Mouse (Mus musculus) heart, embryonic 11.5 days (tissue): Measurements from ENCODE around the gene Aldh8a1. TPM values are rescaled to one million over a fixed set of nuclear protein-coding genes. Genes with fewer than 3 reads are reported as not detected.

Source experiments
- ATAC-seq: fragments of 200-750 bp; cut with Nextera tagmentation; replicated peaks from 2 replicates; pipeline ENCODE4 v1.8.0; 2017; ENCODE audit warnings: moderate library complexity; ENCODE audit not compliant: insufficient number of reproducible peaks, low FRiP score, low TSS enrichment
- H3K27ac ChIP-seq: fragments of 300-500 bp; sonication (generic); 2 replicates; pipeline ENCODE4 v1.5.1; 2014; ENCODE audit warnings: mild to moderate bottlenecking, low read depth, low read length
- H3K27me3 ChIP-seq: fragments of 300-500 bp; sonication (generic); 2 replicates; pipeline ENCODE4 v1.6.1; 2014; ENCODE audit warnings: mild to moderate bottlenecking, low read length, mixed read lengths; ENCODE audit not compliant: control insufficient read depth, insufficient read depth
- H3K36me3 ChIP-seq: fragments of 300-500 bp; sonication (generic); 2 replicates; pipeline ENCODE4 v1.6.1; 2014; ENCODE audit warnings: mild to moderate bottlenecking, low read length, moderate library complexity, mixed read lengths; ENCODE audit not compliant: control insufficient read depth, insufficient read depth
- H3K4me1 ChIP-seq: fragments of 300-500 bp; sonication (generic); 2 replicates; pipeline ENCODE4 v1.6.1; 2014; ENCODE audit warnings: low read length; ENCODE audit not compliant: control insufficient read depth, insufficient read depth
- H3K4me2 ChIP-seq: fragments of 300-500 bp; sonication (generic); 2 replicates; pipeline ENCODE4 v1.6.1; 2014; ENCODE audit warnings: mild to moderate bottlenecking, moderate library complexity
- H3K4me3 ChIP-seq: fragments of 300-500 bp; sonication (generic); 2 replicates; pipeline ENCODE4 v1.5.1; 2014; ENCODE audit warnings: low read depth, low read length
- H3K9ac ChIP-seq: fragments of 300-500 bp; sonication (generic); 2 replicates; pipeline ENCODE4 v1.6.1; 2014; ENCODE audit warnings: mild to moderate bottlenecking, low read depth, low read length, moderate library complexity
- H3K9me3 ChIP-seq: fragments of 300-500 bp; sonication (generic); replicated peaks from 2 replicates; pipeline ENCODE4 v1.6.1; 2016; ENCODE audit warnings: low read length; ENCODE audit not compliant: control insufficient read depth
- WGBS: fragments of 180-500 bp; shearing (Covaris S2); extraction: QIAGEN DNeasy Blood & Tissue Kit; methylation state at CpG from one replicate; pipeline ENCODE4 v1.1.7; 2014; ENCODE audit not compliant: insufficient replicate concordance; 5-methylcytosine and 5-hydroxymethylcytosine counted together
- polyA plus RNA-seq: library from polyadenylated mRNA; unstranded; fragments of >200 nt; fragmentation: Nextera tagmentation; extraction: Ambion mirVana; gene quantifications from 2 replicates; pipeline ENCODE4 v1.2.1, GENCODE M21; 2014

Gene Aldh8a1
- polyA plus RNA-seq, 1 experiment from 2014 or later: 0.37 TPM

DNA sequence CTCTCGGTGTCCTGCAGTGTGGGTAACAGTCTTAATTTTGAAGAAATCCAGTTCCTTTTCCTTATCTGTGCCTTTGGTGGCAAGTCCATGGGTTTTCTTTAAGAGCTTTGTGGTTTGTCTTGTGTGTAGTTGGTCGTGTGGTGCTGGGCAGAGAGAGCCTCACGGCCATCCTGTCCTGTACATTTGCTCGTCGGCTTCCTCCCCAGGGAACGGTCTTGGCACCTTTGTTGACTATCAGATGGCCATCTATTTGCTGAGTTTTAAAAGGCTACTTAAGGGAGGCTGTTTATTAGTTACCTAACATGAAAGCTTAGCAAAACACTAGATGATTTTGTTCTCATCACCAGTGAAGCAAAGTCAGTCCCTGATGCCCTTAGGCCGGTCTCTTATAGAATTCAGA lies 15.2 kb upstream of the Aldh8a1 start:
- Histone ChIP-seq H3K4me1 (no peaks in the 10 kb centered on the region; the same call in 1 of the 2 replicates), H3K4me2 (no peak overlapping the region), H3K4me3 (no peak overlapping the region), H3K27me3 (no peaks in the 10 kb centered on the region), H3K36me3 (peaks cover 10% of the 10 kb centered on the region; the same call in 1 of the 2 replicates), H3K9ac (no peak overlapping the region), H3K27ac (no peak overlapping the region), H3K9me3 (no peaks in the 10 kb centered on the region)
- no peak for ATAC-seq
- 74% methylated on average over 7 of the region's 7 CpGs for whole genome bisulfite sequencing

- Histone ChIP-seq H3K27me3 (no peaks in the 10 kb centered on the region), H3K9me3 (no peaks in the 10 kb centered on the region), H3K27ac (no peak overlapping the region), H3K36me3 (peaks cover 10% of the 10 kb centered on the region; the same call in 1 of the 2 replicates), H3K9ac (no peak overlapping the region), H3K4me3 (no peak overlapping the region), H3K4me1 (no peaks in the 10 kb centered on the region; the same call in 1 of the 2 replicates), H3K4me2 (no peak overlapping the region)
- ATAC-seq: no peak
- WGBS: 73% methylated on average over 4 of the region's 4 CpGs
Observed at GRCm38 (mm10) chr10:21363297-21363696, 13.8 kb upstream of the Aldh8a1 start.

DNA sequence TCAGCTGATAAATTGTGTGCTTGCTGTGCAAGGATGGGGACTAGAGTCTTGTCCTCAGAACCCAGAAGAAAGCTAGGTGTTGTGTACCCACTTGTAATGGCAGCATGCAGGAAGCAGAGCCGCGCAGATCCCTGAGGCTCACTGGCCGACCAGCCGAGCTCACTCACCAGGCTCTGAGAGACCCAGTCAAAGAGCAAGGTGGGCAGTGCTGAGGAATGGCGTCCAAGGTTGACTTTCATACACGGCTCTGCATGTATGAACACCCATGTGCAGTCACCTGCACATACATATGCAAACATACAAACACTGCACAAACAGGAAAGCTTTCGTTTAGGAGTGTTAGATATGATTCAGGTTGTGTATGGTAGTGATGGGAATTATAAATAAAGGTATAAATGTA lies 12.1 kb upstream of the Aldh8a1 start:
- Histone ChIP-seq H3K36me3 (peaks cover 8% of the 10 kb centered on the region; the same call in 1 of the 2 replicates), H3K27me3 (no peaks in the 10 kb centered on the region), H3K9ac (no peak overlapping the region), H3K4me2 (no peak overlapping the region), H3K9me3 (no peaks in the 10 kb centered on the region), H3K4me3 (no peak overlapping the region), H3K27ac (no peak overlapping the region), H3K4me1 (no peaks in the 10 kb centered on the region; the same call in 1 of the 2 replicates)
- WGBS: 92% methylated on average over 7 of the region's 7 CpGs
- ATAC-seq: no peak

- no peak overlapping the region for H3K4me3 ChIP-seq
Observed at GRCm38 (mm10) chr10:21365897-21366296, 11.2 kb upstream of the Aldh8a1 start.

GRCm38 (mm10) chr10:21366471-21366870 lies 10.6 kb upstream of the Aldh8a1 start:
- no peak for ATAC-seq
- Histone ChIP-seq H3K9ac (no peak overlapping the region), H3K4me3 (no peak overlapping the region), H3K4me2 (no peak overlapping the region), H3K27ac (no peak overlapping the region), H3K4me1 (no peaks in the 10 kb centered on the region; the same call in 1 of the 2 replicates), H3K9me3 (no peaks in the 10 kb centered on the region), H3K36me3 (peaks cover 9% of the 10 kb centered on the region; the same call in 1 of the 2 replicates), H3K27me3 (no peaks in the 10 kb centered on the region)
- 53% methylated on average over 3 of the region's 3 CpGs for WGBS

More at GRCm38 (mm10) chr10:21365897-21366296, 11.2 kb upstream of the Aldh8a1 start:
- H3K4me1 ChIP-seq: no peaks in the 10 kb centered on the region; the same call in 1 of the 2 replicates
- no peak overlapping the region for H3K9ac ChIP-seq
- 70% methylated on average over 4 of the region's 4 CpGs for WGBS
- no peaks in the 10 kb centered on the region for H3K9me3 ChIP-seq
- H3K4me2 ChIP-seq: no peak overlapping the region
- no peak for ATAC-seq
- no peaks in the 10 kb centered on the region for H3K27me3 ChIP-seq
- peaks cover 9% of the 10 kb centered on the region; the same call in 1 of the 2 replicates for H3K36me3 ChIP-seq
- H3K27ac ChIP-seq: no peak overlapping the region

- Histone ChIP-seq H3K4me3 (no peak overlapping the region), H3K36me3 (peaks cover 9% of the 10 kb centered on the region; the same call in 1 of the 2 replicates), H3K9ac (no peak overlapping the region), H3K9me3 (no peaks in the 10 kb centered on the region), H3K27me3 (no peaks in the 10 kb centered on the region), H3K27ac (no peak overlapping the region), H3K4me1 (no peaks in the 10 kb centered on the region; the same call in 1 of the 2 replicates), H3K4me2 (no peak overlapping the region)
- WGBS: 92% methylated on average over 9 of the region's 9 CpGs
- ATAC-seq: no peak
Observed at GRCm38 (mm10) chr10:21367481-21367880, 9.6 kb upstream of the Aldh8a1 start.

- Histone ChIP-seq H3K9ac (no peak overlapping the region), H3K27me3 (no peaks in the 10 kb centered on the region), H3K36me3 (peaks cover 5% of the 10 kb centered on the region; the same call in 1 of the 2 replicates), H3K9me3 (no peaks in the 10 kb centered on the region), H3K27ac (no peak overlapping the region), H3K4me1 (no peaks in the 10 kb centered on the region; the same call in 1 of the 2 replicates), H3K4me3 (no peak overlapping the region), H3K4me2 (no peak overlapping the region)
- ATAC-seq: no peak
- 90% methylated on average over 2 of the region's 2 CpGs for WGBS
Observed at GRCm38 (mm10) chr10:21369586-21369985, 7.5 kb upstream of the Aldh8a1 start.

DNA sequence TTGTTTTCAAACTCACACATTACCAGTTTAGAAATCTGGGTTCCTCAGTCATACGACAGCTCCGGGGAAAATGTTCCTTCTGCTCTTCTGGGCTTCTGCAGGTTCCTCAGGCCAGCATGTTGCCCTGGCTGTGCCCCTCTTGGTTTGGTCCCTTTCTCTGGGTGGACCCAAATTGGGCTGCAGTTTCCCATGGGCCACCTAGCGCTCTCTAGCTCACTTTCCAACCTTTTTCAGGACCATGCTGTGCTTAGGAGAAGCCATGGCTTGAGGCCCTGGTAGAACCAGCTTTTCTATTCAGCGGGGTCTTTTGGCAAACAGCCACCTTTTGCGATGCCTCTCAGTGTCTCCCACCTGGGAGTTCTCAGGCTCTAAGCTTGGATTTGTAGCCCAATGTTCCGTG lies 4.8 kb upstream of the Aldh8a1 start:
- Histone ChIP-seq H3K36me3 (0 out of 2 replicates have a peak, but pooled peaks cover 2% of the 10 kb centered on the region), H3K9me3 (no peaks in the 10 kb centered on the region), H3K27me3 (no peaks in the 10 kb centered on the region), H3K4me2 (no peak overlapping the region), H3K27ac (no peak overlapping the region), H3K4me3 (no peak overlapping the region), H3K9ac (no peak overlapping the region), H3K4me1 (no peaks in the 10 kb centered on the region)
- WGBS: 93% methylated on average over 6 of the region's 6 CpGs
- no peak for ATAC-seq
